Mouse (Mus musculus) kidney, adult 2 months (tissue): ENCODE measurements around the gene Jmjd1c. TPM values are rescaled to one million over a fixed set of nuclear protein-coding genes. Genes with fewer than 3 reads are reported as not detected.

ENCODE experiments used
- DNase-seq: peaks from one replicate; pipeline ENCODE4 v3.0.0; 2021
- H3K27ac ChIP-seq: fragments of 200-500 bp; 2 replicates; pipeline ENCODE4 v1.5.1; 2012; ENCODE audit warnings: low read depth, low read length, control low read depth, inconsistent platforms; ENCODE audit not compliant: insufficient read depth
- H3K27me3 ChIP-seq: fragments of 200-500 bp; replicated peaks from 2 replicates; pipeline ENCODE4 v1.6.1; 2012; ENCODE audit warnings: mild to moderate bottlenecking, moderate library complexity, low read length, inconsistent platforms; ENCODE audit not compliant: control insufficient read depth, insufficient read depth
- H3K36me3 ChIP-seq: fragments of 200-500 bp; 2 replicates; pipeline ENCODE4 v1.6.1; 2012; ENCODE audit warnings: mild to moderate bottlenecking, moderate library complexity, low read length, inconsistent platforms; ENCODE audit not compliant: control insufficient read depth, insufficient read depth
- H3K4me1 ChIP-seq: fragments of 200-500 bp; 2 replicates; pipeline ENCODE4 v1.6.1; 2011; ENCODE audit warnings: low read length; ENCODE audit not compliant: control insufficient read depth, insufficient read depth
- H3K4me3 ChIP-seq: fragments of 200-500 bp; 2 replicates; pipeline ENCODE4 v1.5.1; 2011; ENCODE audit warnings: mild to moderate bottlenecking, low read depth, low read length, control low read depth; ENCODE audit not compliant: insufficient read depth
- CTCF ChIP-seq: fragments of 200-500 bp; conservative IDR thresholded peaks from 2 replicates; pipeline ENCODE4 v1.5.1; 2011; ENCODE audit warnings: low read depth, mild to moderate bottlenecking, control low read depth, low read length, moderate library complexity, mixed read lengths; ENCODE audit not compliant: insufficient read depth, insufficient read length
- POLR2A ChIP-seq: fragments of 200-500 bp; IDR thresholded peaks from one replicate; pipeline ENCODE4 v1.6.1; 2011; ENCODE audit warnings: low read depth, low read length, control low read depth
- WGBS: fragments of 180-500 bp; shearing (Covaris S2); methylation state at CpG from one replicate; pipeline ENCODE4 v1.1.7; 2018; 5-methylcytosine and 5-hydroxymethylcytosine counted together
- polyA plus RNA-seq: library from polyadenylated mRNA; depleted of rRNA; stranded (reverse); fragments of >200 nt; gene quantifications from 2 replicates; pipeline ENCODE4 v1.2.3, GENCODE M21; 2012

Jmjd1c gene
- polyA plus RNA-seq, 1 experiment: 9.4 TPM

DNA sequence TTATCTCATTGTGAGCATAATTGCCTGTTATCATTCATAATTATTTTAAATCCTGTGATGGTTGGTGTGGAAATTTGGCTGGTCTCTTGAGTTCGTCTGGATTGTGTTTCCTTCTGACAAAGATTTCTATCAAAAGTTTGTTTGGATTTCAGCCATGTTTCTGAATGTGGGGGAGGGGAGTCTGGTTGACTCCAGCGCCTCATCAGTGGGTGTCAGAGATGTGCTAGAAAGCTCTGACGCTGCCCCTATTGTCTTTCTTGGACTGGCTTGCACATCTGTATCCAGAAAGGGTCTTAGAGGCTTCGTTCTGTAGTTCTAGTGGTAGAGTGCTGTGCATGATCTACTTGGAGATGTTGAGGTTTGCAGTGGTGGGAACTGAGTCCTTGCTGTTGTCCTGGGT is 24.3 kb downstream of the Jmjd1c start:
- Histone ChIP-seq H3K27me3 (no peaks in the 10 kb centered on the region), H3K36me3 (no peaks in the 10 kb centered on the region), H3K4me3 (no peak overlapping the region), H3K27ac (no peak overlapping the region), H3K4me1 (peaks cover 40% of the 10 kb centered on the region)
- TF ChIP-seq POLR2A (no peak), CTCF (no peak)
- 39% methylated on average over 4 of the region's 4 CpGs for WGBS
- DNase-seq: peak; percentile 41

DNA sequence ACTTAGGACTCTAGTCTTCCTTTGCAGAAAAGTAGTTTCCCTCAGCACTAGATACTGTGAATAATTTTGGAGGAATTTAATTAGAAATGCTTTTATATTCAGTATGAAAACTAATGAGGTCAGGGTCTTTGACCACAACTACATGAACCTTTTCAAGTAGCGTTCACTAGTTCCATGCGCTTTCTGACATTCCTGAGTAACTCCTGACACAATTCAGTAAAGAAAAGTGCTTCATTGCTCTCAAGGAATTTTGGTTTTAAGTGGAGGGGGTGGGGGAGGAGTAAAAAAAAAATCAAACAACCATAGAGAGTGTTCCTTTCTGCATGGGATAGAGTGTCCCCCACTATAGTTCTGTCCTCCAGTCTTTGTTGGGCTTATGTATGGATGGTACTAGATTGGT is 24.7 kb downstream of the Jmjd1c start:
- Histone ChIP-seq H3K36me3 (no peaks in the 10 kb centered on the region), H3K27ac (no peak overlapping the region), H3K27me3 (no peaks in the 10 kb centered on the region), H3K4me1 (peaks cover 36% of the 10 kb centered on the region), H3K4me3 (no peak overlapping the region)
- whole genome bisulfite sequencing: 20% methylated on average over 2 of the region's 2 CpGs
- TF ChIP-seq POLR2A: no peak
- TF ChIP-seq CTCF: no peak
- DNase-seq: peak; percentile 50

DNA sequence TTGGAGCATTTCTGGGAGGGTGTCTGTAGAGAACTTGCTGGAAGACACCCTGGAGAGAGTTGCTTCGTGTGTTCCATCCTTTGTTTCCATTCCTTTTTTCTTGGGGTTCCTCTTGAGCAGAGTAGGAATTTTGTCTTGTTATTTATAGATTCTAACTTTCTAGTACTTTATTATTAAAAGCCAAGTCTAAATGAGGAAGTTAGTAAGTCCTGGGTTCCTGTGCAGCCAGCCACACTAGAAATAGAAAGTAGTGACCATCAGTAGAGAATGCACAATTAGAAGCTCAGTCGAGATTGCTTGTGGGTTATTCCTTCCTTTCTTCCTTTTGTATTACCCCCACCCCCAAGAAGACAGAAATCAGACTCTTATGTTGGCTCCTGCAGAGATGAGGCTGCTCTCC is 27.8 kb downstream of the Jmjd1c start:
- Histone ChIP-seq H3K27me3 (no peaks in the 10 kb centered on the region), H3K36me3 (no peaks in the 10 kb centered on the region), H3K4me3 (no peak overlapping the region), H3K4me1 (peaks cover 22% of the 10 kb centered on the region), H3K27ac (no peak overlapping the region; the same call in 1 of the 2 replicates)
- DNase-seq: no peak
- 42% methylated on average over 2 of the region's 2 CpGs for WGBS
- no peak for TF ChIP-seq POLR2A
- TF ChIP-seq CTCF: no peak

DNA sequence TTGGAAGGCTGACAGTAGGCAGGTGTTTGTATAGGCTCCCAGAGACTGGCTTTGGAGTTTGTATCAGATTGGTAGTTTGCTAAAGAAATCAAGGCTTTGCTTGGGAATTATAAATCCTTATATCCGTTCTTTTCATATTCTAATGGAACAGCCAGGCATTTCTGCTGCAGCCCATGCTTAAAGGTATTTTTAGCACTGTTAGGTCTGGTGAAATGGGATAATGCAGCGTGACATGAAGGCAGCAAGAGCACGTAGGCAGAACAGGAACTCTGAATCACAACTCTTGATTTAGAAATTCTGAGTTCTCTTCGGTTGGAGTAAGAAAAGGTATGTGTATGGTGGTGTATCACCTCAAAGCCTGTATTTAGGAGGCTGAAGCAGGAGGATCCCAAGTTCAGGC is 28.2 kb downstream of the Jmjd1c start:
- Histone ChIP-seq H3K27me3 (no peaks in the 10 kb centered on the region), H3K4me1 (peaks cover 22% of the 10 kb centered on the region), H3K4me3 (no peak overlapping the region), H3K36me3 (no peaks in the 10 kb centered on the region), H3K27ac (no peak overlapping the region; the same call in 1 of the 2 replicates)
- TF ChIP-seq POLR2A: no peak
- no peak for TF ChIP-seq CTCF
- DNase-seq: no peak
- 60% methylated on average over 4 of the region's 4 CpGs for WGBS

DNA sequence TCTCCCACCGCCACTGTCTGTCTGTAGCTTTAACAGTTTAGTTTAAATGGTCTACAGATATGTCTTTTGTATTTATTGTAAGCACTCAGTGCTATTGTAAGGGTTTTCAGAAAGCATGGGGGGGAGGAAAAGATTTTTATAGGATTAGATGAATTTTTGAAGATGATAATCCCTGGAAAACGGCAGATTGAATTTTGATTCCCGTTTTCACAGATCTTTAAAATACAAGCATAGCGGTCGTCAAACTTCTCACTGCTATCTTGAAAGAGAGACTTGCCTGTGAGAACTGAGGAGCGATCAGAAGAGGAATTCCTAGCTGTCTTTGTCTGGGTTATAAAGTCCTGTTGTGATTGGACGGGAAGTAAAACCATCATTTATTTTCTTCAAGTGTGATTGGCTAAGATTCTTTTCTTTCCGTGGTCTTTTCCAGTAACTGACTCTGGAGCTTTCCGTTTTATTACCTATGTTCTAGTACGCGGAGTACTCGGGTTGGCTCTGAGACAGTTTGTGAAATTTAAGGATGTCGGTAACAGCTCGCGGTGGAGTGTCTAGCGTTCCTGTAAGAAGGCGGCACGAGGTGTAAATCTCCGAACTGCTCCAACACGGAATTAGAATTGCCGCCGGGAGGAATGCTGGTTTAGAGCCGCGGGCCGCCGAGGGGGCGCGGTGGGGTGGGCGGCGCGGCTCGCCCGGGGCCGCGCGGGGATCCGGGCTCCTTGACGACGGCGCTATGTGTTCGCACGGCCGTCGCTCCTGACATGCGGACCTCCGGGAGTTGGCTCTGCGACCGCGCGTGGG is 30.3 kb downstream of the Jmjd1c start:
- TF ChIP-seq POLR2A (no peak), CTCF (no peak)
- Histone ChIP-seq H3K27me3 (no peaks in the 10 kb centered on the region), H3K4me3 (peak overlapping the region; percentile 89), H3K36me3 (no peaks in the 10 kb centered on the region), H3K4me1 (peaks cover 10% of the 10 kb centered on the region; the same call in 1 of the 2 replicates), H3K27ac (no peak overlapping the region)
- DNase-seq: peak; percentile 67
- WGBS: 3% methylated on average over 50 of the region's 50 CpGs

DNA sequence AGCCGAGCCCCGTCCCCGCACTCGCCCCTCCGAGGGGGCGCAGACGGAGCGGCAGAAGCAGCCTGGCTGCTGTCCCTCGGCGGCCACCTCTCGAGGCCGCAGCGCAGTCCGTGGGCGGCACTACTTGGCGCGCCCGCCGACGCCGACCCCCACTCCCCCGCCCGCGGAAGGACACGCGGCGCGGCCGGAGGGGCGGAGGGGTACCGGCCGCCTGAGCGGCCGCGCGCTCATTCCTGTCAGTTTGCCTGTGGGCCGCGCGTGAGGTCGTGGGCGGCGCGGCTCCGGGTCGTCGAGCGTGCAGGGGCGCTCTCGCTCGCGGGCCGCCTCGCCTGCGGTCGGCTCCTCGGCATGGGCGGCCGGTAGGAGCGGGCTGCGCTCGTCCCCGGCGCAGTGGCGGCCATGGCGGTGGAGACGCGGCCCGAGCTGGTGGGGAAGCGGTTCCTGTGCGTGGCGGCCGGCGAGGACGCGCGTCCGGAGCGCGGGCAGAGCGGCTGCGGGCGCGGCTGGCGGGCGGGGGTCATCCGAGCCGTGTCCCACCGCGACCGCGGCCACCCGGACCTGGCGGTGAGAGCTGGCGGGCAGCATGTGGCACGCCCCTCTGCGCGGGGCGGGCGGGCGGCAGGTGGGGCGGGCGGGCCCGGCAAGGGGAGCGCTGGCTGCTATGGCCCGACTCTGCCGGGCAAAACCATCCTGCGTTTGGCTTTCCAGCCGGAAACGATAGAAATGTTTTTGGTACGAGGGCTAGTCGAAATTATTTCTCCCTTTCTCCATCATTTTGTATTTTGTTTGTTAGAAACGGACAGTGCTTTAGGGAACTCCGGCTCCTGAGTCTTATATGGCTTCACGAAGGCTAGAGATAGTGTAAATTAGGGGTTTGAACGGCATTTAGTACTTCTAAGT is 31.2 kb downstream of the Jmjd1c start:
- Histone ChIP-seq H3K36me3 (no peaks in the 10 kb centered on the region), H3K27me3 (no peaks in the 10 kb centered on the region), H3K4me1 (peaks cover 5% of the 10 kb centered on the region; the same call in 1 of the 2 replicates), H3K27ac (no peak overlapping the region), H3K4me3 (peak overlapping the region; percentile 89)
- under 1% methylated on average over 115 of the region's 115 CpGs for WGBS
- TF ChIP-seq CTCF: no peak
- TF ChIP-seq POLR2A: no peak
- peak; percentile 54 for DNase-seq

DNA sequence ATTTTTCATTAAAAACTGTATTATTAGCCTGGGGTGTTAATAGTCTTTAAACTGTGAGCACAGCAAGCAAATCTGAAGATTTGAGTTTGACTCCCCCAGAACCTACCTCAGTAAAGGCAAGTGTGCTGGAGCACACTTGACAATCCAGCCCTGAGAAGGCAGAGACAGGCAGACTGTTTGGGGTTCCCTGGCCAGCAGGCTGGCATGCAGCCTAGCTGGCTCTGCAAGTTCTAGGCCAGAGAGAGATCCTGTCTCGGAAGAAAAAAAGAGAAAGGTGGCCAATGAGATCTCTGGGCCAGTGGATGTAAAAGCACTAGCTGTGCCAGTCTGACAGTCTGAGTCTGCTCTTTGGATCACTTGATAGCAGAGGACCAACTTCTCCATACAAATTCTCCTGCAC is 33.6 kb downstream of the Jmjd1c start:
- H3K4me3 ChIP-seq: no peak overlapping the region
- TF ChIP-seq POLR2A (no peak), CTCF (no peak)
- H3K36me3 ChIP-seq: no peaks in the 10 kb centered on the region
- WGBS: 36% methylated on average over 1 of the region's 1 CpGs
- no peak overlapping the region for H3K27ac ChIP-seq
- DNase-seq: peak; percentile 60
- no peaks in the 10 kb centered on the region for H3K27me3 ChIP-seq
- H3K4me1 ChIP-seq: no peaks in the 10 kb centered on the region; the same call in 1 of the 2 replicates
